Mouse (Mus musculus) left cerebral cortex, adult 2 months (tissue): ENCODE measurements around the gene Mcm3. TPM values are rescaled to one million over a fixed set of nuclear protein-coding genes. Genes with fewer than 3 reads are reported as not detected.

Experiments
- DNase-seq, 2 experiments: peaks; one replicate each; pipeline ENCODE4 v3.0.0; 2021 to 2022; ENCODE audit warnings: low spot score in 2 of 2, mixed read lengths in 1 of 2; ENCODE audit errors: extremely low spot score in 1 of 2
- H3K27ac ChIP-seq: fragments of 200-600 bp; 2 replicates; pipeline ENCODE4 v1.8.1; 2022
- H3K4me3 ChIP-seq: fragments of 200-600 bp; 2 replicates; pipeline ENCODE4 v1.8.1; 2022
- CTCF ChIP-seq: fragments of 200-600 bp; IDR thresholded peaks from 2 replicates; pipeline ENCODE4 v1.8.1; 2022; ENCODE audit warnings: antibody characterized with exemption, mild to moderate bottlenecking, moderate library complexity
- intact Hi-C: fragments of 180-260 bp; cut with DNase I; formaldehyde crosslinking; loops from one replicate; pipeline ENCODE4 v1.15.1; 2025
- total RNA-seq, 2 experiments: library from RNA; stranded (reverse); gene quantifications; 2 replicates each; pipeline ENCODE4 v1.2.3; 2021

The Mcm3 gene
- total RNA-seq, 2 experiments from 2014 or later: 1.9 to 3.4 TPM

- DNase-seq: no peak
- Histone ChIP-seq H3K27ac (no peak overlapping the region), H3K4me3 (no peak overlapping the region)
- intact Hi-C loops: no loop called here
- TF ChIP-seq CTCF: no peak
These were observed 62.5 kb downstream of the Mcm3 start for GRCm38 (mm10) chr1:20757586-20757985.

- H3K27ac ChIP-seq: no peak overlapping the region
- H3K4me3 ChIP-seq: no peak overlapping the region
- no peak for TF ChIP-seq CTCF
- intact Hi-C loops: no loop called here
- no peak for DNase-seq
These were observed 65.7 kb downstream of the Mcm3 start for GRCm38 (mm10) chr1:20754439-20754838.

Other genes with a start within 250 kb of the Mcm3 start
- gene Pkhd1, start 202.2 kb downstream of the Mcm3 start, total RNA-seq: under 1 TPM in 1 of 2 experiments, not detected in 1; 0.09 TPM
- gene Il17a, start 89.4 kb downstream of the Mcm3 start, total RNA-seq: not detected
- not detected for gene Il17f, start 29.7 kb downstream of the Mcm3 start, total RNA-seq
- gene Paqr8, start 70.3 kb upstream of the Mcm3 start, total RNA-seq: 100 to 1,000 TPM; 128 to 135 TPM
- 1 to 10 TPM; 1.3 to 1.9 TPM for gene Efhc1, start 131.3 kb upstream of the Mcm3 start, total RNA-seq